Mouse (Mus musculus) liver, postnatal 0 days (tissue): Measurements from ENCODE around the gene Mob3b. TPM values are rescaled to one million over a fixed set of nuclear protein-coding genes. Genes with fewer than 3 reads are reported as not detected.

Experiments
- ATAC-seq: fragments of 200-750 bp; cut with Nextera tagmentation; 2 replicates; pipeline ENCODE4 v1.8.0; 2017; ENCODE audit warnings: mild to moderate bottlenecking, moderate library complexity
- DNase-seq: peaks from one replicate; pipeline ENCODE4 v3.0.0-alpha.2; 2016
- H3K27ac ChIP-seq: fragments of 300-500 bp; sonication (generic); 2 replicates; pipeline ENCODE4 v1.5.1; 2014; ENCODE audit warnings: antibody characterized with exemption, moderate library complexity, mild to moderate bottlenecking, low read depth
- H3K27me3 ChIP-seq: fragments of 300-500 bp; sonication (generic); 2 replicates; pipeline ENCODE4 v1.6.1; 2014; ENCODE audit warnings: low read length, control low read depth, mixed read lengths; ENCODE audit not compliant: insufficient read depth
- H3K36me3 ChIP-seq: fragments of 300-500 bp; sonication (generic); replicated peaks from 2 replicates; pipeline ENCODE4 v1.6.1; 2014; ENCODE audit warnings: mild to moderate bottlenecking, control low read depth, low read length, moderate library complexity, mixed read lengths; ENCODE audit not compliant: insufficient read depth
- H3K4me1 ChIP-seq: fragments of 300-500 bp; sonication (generic); 2 replicates; pipeline ENCODE4 v1.6.1; 2014; ENCODE audit warnings: antibody characterized with exemption, mild to moderate bottlenecking, control low read depth; ENCODE audit not compliant: insufficient read depth
- H3K4me2 ChIP-seq: fragments of 300-500 bp; sonication (generic); 2 replicates; pipeline ENCODE4 v1.6.1; 2014; ENCODE audit warnings: low read depth, mild to moderate bottlenecking, low read length, moderate library complexity, mixed read lengths
- H3K4me3 ChIP-seq: fragments of 300-500 bp; sonication (generic); 2 replicates; pipeline ENCODE4 v1.5.1; 2014; ENCODE audit warnings: low read depth, low read length
- H3K9ac ChIP-seq: fragments of 300-500 bp; sonication (generic); replicated peaks from 2 replicates; pipeline ENCODE4 v1.6.1; 2014; ENCODE audit warnings: mild to moderate bottlenecking, moderate library complexity
- H3K9me3 ChIP-seq: fragments of 300-500 bp; sonication (generic); 2 replicates; pipeline ENCODE4 v1.6.1; 2016; ENCODE audit warnings: mild to moderate bottlenecking, control low read depth, low read length, mixed read lengths
- CTCF ChIP-seq: sonication (generic); IDR thresholded peaks from 2 replicates; pipeline ENCODE4 v1.5.1; 2016; ENCODE audit warnings: antibody characterized with exemption, low read depth
- EP300 ChIP-seq: IDR thresholded peaks from 2 replicates; pipeline ENCODE4 v1.6.1; 2016; ENCODE audit warnings: antibody characterized with exemption, low read depth, mild to moderate bottlenecking
- WGBS: fragments of 180-500 bp; shearing (Covaris S2); extraction: QIAGEN DNeasy Blood & Tissue Kit; methylation state at CpG from one replicate; pipeline ENCODE4 v1.1.7; 2014; ENCODE audit not compliant: insufficient replicate concordance; 5-methylcytosine and 5-hydroxymethylcytosine counted together
- polyA plus RNA-seq: library from polyadenylated mRNA; unstranded; fragments of >200 nt; fragmentation: Nextera tagmentation; extraction: Ambion mirVana; gene quantifications from 2 replicates; pipeline ENCODE4 v1.2.1, GENCODE M21; 2015

The Mob3b gene
- polyA plus RNA-seq, 1 experiment from 2014 or later: 13.6 TPM

- WGBS: 78% methylated on average over 22 of the region's 22 CpGs
- Histone ChIP-seq H3K9me3 (no peaks in the 10 kb centered on the region), H3K27ac (peak overlapping the region; percentile 75), H3K27me3 (no peaks in the 10 kb centered on the region), H3K36me3 (no peaks in the 10 kb centered on the region), H3K4me1 (peaks cover 6% of the 10 kb centered on the region), H3K4me3 (no peak overlapping the region), H3K4me2 (no peak overlapping the region), H3K9ac (no peak overlapping the region)
- ATAC-seq (no peak), DNase-seq (no peak)
- TF ChIP-seq EP300 (no peak), CTCF (no peak)
Measured at GRCm38 (mm10) chr4:34991891-34992865, 165.1 kb downstream of the Mob3b start.

- peak overlapping the region; percentile 9; the same call in 1 of the 2 replicates for H3K9ac ChIP-seq
- peaks cover 8% of the 10 kb centered on the region for H3K4me1 ChIP-seq
- ATAC-seq (peak; percentile 52), DNase-seq (no peak)
- H3K36me3 ChIP-seq: no peaks in the 10 kb centered on the region
- no peak overlapping the region for H3K4me3 ChIP-seq
- H3K27me3 ChIP-seq: no peaks in the 10 kb centered on the region
- peak overlapping the region; percentile 75 for H3K27ac ChIP-seq
- no peaks in the 10 kb centered on the region for H3K9me3 ChIP-seq
- H3K4me2 ChIP-seq: no peak overlapping the region
- no peak for TF ChIP-seq EP300
- TF ChIP-seq CTCF: no peak
- 55% methylated on average over 10 of the region's 10 CpGs for WGBS
Measured at GRCm38 (mm10) chr4:34991116-34991515, 166.2 kb downstream of the Mob3b start.

GRCm38 (mm10) chr4:34990659-34991058 is 166.6 kb downstream of the Mob3b start:
- Histone ChIP-seq H3K27ac (peak overlapping the region; percentile 75), H3K4me3 (no peak overlapping the region), H3K4me1 (peaks cover 8% of the 10 kb centered on the region), H3K36me3 (no peaks in the 10 kb centered on the region), H3K4me2 (no peak overlapping the region), H3K9ac (no peak overlapping the region), H3K9me3 (no peaks in the 10 kb centered on the region), H3K27me3 (no peaks in the 10 kb centered on the region)
- 65% methylated on average over 9 of the region's 9 CpGs for WGBS
- DNase-seq (no peak), ATAC-seq (peak; percentile 16; the same call in 1 of the 2 replicates)
- TF ChIP-seq EP300: no peak
- no peak for TF ChIP-seq CTCF

- WGBS: 83% methylated on average over 4 of the region's 4 CpGs
- Histone ChIP-seq H3K4me3 (no peak overlapping the region), H3K27ac (peak overlapping the region; percentile 88), H3K27me3 (no peaks in the 10 kb centered on the region), H3K4me2 (no peak overlapping the region), H3K9ac (no peak overlapping the region), H3K9me3 (no peaks in the 10 kb centered on the region), H3K36me3 (no peaks in the 10 kb centered on the region), H3K4me1 (peaks cover 3% of the 10 kb centered on the region; the same call in 1 of the 2 replicates)
- DNase-seq (no peak), ATAC-seq (no peak)
- TF ChIP-seq CTCF: no peak
- no peak for TF ChIP-seq EP300
Measured at GRCm38 (mm10) chr4:34987568-34987967, 169.7 kb downstream of the Mob3b start.

GRCm38 (mm10) chr4:34987109-34987508 is 170.2 kb downstream of the Mob3b start:
- no peaks in the 10 kb centered on the region for H3K36me3 ChIP-seq
- no peaks in the 10 kb centered on the region for H3K27me3 ChIP-seq
- no peaks in the 10 kb centered on the region for H3K9me3 ChIP-seq
- TF ChIP-seq EP300 (no peak), CTCF (no peak)
- peak overlapping the region; percentile 88 for H3K27ac ChIP-seq
- no peak overlapping the region for H3K4me3 ChIP-seq
- H3K4me2 ChIP-seq: peak overlapping the region; percentile 35; the same call in 1 of the 2 replicates
- H3K4me1 ChIP-seq: peaks cover 3% of the 10 kb centered on the region; the same call in 1 of the 2 replicates
- WGBS: 64% methylated on average over 12 of the region's 12 CpGs
- DNase-seq (peak; percentile 40), ATAC-seq (peak; percentile 83)
- no peak overlapping the region for H3K9ac ChIP-seq

- no peak overlapping the region for H3K4me3 ChIP-seq
- H3K4me1 ChIP-seq: peaks cover 3% of the 10 kb centered on the region; the same call in 1 of the 2 replicates
- 0 out of 2 replicates have a peak overlapping the region, but pooled peaks have one; percentile 30 for H3K9ac ChIP-seq
- no peaks in the 10 kb centered on the region for H3K36me3 ChIP-seq
- TF ChIP-seq CTCF (no peak), EP300 (no peak)
- no peaks in the 10 kb centered on the region for H3K27me3 ChIP-seq
- H3K27ac ChIP-seq: peak overlapping the region; percentile 88
- DNase-seq (no peak), ATAC-seq (peak; percentile 69)
- WGBS: 49% methylated on average over 4 of the region's 4 CpGs
- H3K4me2 ChIP-seq: peak overlapping the region; percentile 35
- no peaks in the 10 kb centered on the region for H3K9me3 ChIP-seq
Measured at GRCm38 (mm10) chr4:34986647-34987046, 170.6 kb downstream of the Mob3b start.
